Mouse (Mus musculus) frontal cortex, adult 2 months (tissue): Measurements from ENCODE around the gene Wbp1. TPM values are rescaled to one million over a fixed set of nuclear protein-coding genes. Genes with fewer than 3 reads are reported as not detected.
A peak's percentile ranks its signal among the peaks of the same experiment; 100 is the strongest.

Experiments used
- DNase-seq, 2 experiments: peaks; one replicate each; pipeline ENCODE4 v3.0.0; 2022; ENCODE audit warnings: low spot score in 1 of 2; ENCODE audit errors: extremely low spot score in 1 of 2
- polyA plus RNA-seq: library from polyadenylated mRNA; depleted of rRNA; stranded (reverse); fragments of >200 nt; gene quantifications from 2 replicates; pipeline ENCODE4 v1.2.3, GENCODE M21; 2012; rRNA removed

Gene Wbp1
- 95.9 and 107 TPM in 2 replicates for polyA plus RNA-seq

GRCm38 (mm10) chr6:83120930-83121862 is at the start of gene Wbp1:
Gene Wbp1, minus strand, starts transcription at chr6:83121559.
- peak; percentile 98 to 99 for DNase-seq

- DNase-seq, result no peak
Observed at GRCm38 (mm10) chr6:83171063-83171462, 49.7 kb upstream of the Wbp1 start.

- DNase-seq, result no peak
Observed at GRCm38 (mm10) chr6:83169872-83170271, 48.5 kb upstream of the Wbp1 start.

DNA sequence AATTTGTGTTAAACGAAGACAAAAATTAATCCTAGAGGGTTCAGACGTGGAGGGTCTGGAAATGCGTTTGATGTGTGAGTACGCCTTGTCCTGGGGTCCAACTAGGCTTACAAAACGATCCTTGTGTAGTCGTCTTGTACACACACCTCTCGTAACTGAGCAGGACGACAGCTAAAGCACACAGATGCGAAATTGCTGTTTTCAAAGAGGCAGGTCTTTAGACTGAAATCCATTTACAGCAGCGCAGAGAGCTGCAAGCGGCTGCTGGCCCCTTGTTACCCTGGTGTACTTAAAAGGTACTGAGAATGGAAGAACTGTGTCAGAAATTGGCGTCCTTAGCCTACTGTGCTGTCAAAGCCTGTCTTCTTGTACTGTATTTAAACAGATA is 44.9 kb upstream of the Wbp1 start:
- DNase-seq, result no peak

DNA sequence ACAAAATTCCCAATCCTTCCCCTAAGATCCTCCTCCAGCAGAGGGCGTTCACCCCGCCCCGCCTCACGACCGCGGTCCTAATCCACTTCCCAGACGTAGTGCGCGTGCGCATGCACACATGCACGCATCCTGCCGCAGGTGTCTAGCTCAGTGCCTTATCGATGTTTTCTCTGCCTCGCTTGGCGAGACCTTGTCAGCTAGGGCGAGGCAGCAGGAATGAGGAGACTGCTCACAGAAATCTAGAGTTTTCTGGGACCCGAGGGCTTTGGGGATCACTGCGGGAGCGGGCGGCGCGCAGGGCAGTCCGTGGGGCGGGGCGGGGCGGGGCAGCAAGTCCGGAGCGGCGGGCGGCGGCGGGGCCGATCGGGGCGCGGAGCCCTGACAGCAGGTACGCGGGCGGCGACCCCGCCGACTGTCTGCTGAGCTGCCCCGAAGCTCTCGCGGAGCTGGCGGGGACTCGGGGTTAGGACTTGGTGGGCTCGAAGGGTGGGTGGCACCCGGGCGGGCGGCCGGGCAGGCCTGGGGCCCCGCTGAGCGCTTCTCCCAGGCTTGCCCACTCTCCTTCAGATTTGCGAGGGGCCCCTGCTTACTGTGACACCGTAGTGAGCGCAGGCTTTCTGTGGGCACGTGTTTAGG is 44.4 kb upstream of the Wbp1 start, which contains the start of gene Dctn1:
Gene Dctn1 (plus strand): TSS at position 314 of the 636 bp plus-strand sequence.
- DNase-seq, result peak; percentile 83 to 94

GRCm38 (mm10) chr6:83165026-83165606 is 43.8 kb upstream of the Wbp1 start:
- DNase-seq, result no peak

DNA sequence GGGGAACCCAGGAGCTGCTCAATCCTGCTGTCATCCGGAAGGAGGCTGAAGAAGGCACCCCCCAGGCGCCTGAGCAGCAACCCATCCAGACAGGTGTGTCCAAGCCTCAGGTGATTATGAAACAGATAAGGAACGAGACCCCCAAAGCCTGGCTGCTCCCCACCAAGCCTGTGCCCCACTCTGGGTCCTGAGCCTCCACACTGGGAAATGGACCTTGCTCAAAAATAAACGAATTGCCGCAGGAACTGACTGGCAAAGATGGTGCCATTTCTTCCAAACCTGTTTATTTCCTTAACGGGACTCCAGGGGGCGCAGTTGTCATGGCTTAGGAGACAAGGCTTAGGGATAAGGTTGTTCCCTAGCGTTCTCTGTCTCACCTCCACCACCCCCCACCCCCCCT is 41.3 kb upstream of the Wbp1 start:
- peak in 1 of 2 experiments; percentile 80 for DNase-seq

DNA sequence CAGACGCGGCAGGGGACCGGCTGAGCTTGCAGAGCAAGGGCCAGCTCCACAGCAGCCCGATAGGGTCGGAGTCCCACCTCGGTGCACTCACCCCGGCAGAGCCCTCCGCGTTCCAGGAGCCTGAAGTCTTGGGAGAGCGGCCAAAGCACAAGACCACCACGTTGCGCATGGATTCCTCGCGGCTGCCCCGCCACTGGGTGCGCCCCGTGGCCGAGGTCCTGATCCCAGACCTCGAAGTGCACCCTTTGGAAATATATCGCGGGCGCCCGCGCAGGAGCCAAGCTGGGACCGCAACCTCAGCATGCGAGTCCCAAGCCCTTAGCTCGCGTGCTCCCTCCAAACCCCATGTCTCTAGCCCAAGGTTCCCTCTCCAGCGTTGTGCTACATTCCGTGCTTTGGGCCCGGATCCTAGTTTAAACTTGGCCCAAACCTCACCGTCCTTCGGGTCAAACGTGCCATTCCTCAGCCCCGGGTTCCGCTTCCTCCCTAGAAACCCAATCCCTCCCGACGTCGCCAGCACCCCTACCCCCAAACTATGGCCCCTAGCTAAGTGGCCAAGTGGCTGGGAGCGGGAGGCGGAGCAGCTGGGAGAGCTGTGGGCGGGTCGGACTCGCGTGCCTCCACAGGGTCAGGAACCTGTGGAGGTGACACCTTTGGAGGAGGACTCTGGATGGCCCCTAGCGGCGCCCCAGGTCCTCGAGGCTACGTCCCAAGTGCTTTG is 40.7 kb upstream of the Wbp1 start:
- DNase-seq, result no peak

GRCm38 (mm10) chr6:83161442-83161841 is 40.1 kb upstream of the Wbp1 start:
- no peak for DNase-seq

DNA sequence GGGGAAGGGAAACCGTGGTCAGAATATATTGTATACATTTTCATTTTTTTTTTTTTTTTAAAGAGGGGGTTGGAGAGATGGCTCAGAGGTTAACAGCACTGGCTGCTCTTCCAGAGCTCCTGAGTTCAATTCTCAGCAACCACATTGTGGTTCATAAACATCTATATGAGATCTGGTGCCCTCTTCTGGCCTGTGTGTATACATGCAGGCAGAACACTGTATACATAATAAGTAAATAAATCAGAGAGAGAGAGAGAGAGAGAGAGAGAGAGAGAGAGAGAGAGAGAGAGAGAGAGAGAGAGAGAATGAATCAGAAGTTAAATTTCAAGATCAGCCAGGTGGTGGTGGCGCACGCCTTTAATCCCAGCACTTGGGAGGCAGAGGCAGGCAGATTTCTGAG is 38.1 kb upstream of the Wbp1 start:
- peak in 1 of 2 experiments; percentile 43 for DNase-seq

- DNase-seq, result peak; percentile 57 to 78
Observed at GRCm38 (mm10) chr6:83156259-83156684, 34.9 kb upstream of the Wbp1 start, which contains the start of the genes Wdr54 and 1700003E16Rik. Gene Wdr54, minus strand, starts transcription at chr6:83156397. Gene 1700003E16Rik, plus strand, starts transcription at chr6:83156404.

- peak in 1 of 2 experiments; percentile 54 for DNase-seq
Observed at GRCm38 (mm10) chr6:83155552-83156238, 34.3 kb upstream of the Wbp1 start.

DNA sequence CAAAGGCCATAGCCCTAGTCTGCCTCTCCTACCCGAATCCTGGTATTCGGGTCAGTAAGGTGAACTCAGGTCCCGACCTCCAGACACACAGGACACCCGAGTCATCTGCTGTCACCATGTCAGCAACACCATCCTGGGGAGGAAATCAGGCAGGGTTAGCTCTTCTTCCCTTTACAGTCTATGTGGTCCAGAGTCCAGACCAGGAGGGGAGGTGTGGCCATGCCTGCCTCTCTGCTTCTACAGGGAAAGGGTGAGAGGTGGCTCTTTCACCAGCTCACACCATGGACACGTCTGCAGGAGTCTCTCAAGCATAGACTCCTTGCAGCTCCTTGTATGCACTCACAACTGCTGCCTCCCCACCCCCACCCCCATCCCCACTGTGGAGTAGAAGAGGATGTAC is 32.1 kb upstream of the Wbp1 start:
- DNase-seq, result no peak

- DNase-seq, result no peak
Observed at GRCm38 (mm10) chr6:83153038-83153437, 31.7 kb upstream of the Wbp1 start.

- no peak for DNase-seq
Observed at GRCm38 (mm10) chr6:83151721-83152120, 30.4 kb upstream of the Wbp1 start.

DNA sequence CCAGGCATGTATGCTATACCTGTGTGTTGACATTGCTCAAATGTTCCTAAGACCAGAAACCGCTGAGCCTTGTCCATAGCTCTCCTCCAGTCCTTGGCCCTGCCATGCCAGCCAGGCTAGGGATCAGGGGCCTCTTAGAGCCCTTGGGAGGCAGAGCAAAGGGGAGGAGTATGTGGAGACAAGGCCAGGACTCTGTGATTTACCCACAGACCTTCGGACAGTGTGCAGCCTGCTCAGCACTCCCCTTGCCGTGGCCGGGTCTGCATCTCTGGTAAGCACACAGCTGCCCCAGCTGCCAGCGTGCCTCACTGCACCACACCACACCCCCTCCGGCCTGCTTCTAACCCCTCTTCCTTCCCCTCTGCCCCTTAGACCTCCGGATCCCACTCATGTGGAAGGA is 25.9 kb upstream of the Wbp1 start:
- no peak for DNase-seq

DNA sequence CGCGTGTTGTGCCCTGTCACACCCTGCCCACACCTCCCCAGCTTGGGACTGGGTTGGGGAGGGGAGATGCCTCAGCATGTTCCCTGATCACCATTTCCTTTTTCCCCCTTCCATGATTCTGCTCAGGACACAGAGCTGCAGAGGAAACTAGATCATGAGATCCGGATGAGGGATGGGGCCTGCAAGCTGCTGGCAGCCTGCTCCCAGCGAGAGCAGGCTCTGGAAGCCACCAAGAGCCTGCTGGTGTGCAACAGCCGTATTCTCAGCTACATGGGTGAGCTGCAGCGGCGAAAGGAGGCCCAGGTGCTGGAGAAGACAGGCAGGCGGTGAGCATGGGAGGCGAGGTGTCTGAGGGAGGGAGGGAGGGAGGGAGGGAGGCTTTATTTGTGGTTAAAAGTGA is 24.4 kb upstream of the Wbp1 start:
- no peak for DNase-seq

DNA sequence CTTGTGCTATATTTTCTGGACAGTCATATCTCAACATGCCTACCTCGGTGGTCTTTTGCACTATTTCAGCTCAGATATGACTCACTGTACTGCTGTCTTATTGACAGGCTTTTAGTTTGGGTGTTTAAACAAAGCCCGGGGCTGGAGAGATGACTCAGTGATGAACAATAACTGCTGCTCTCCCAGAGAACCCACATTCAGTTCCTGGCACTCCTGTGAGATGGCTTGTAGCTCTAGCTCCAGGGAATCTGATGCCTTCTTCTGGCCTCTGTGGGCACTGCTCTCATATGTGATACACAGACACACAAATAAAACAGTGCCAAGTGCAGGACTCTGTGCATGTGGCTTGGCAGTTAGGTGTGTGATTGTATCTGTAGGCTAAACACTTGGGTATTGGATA is 23.9 kb upstream of the Wbp1 start:
- peak in 1 of 2 experiments; percentile 53 for DNase-seq

DNA sequence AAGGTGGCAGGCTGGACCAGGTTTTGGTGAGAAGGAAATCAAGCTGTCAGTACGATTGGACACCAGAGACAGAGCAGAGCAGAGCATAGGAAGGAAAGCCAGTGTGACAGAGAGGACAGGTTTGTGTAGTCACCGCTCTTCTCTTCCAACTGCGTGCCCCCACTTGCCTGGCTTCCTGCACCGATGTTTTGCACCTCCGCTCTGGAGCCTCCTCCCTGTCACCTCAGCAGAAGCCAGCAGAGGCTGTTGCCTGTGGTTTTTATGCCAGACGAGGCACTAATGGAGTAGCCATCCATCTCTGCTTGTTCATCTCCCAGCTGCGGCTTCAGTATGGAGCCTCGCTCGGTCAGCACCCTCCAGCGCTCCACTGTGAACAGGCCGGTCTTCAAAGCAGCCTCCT is 21.5 kb upstream of the Wbp1 start:
- DNase-seq, result peak in 1 of 2 experiments; percentile 69

- peak in 1 of 2 experiments; percentile 68 for DNase-seq
Observed at GRCm38 (mm10) chr6:83142211-83142731, 20.9 kb upstream of the Wbp1 start.
